Mouse (Mus musculus): ENCODE results near the gene St8sia6. TPM values are rescaled to one million over a fixed set of nuclear protein-coding genes. Genes with fewer than 3 reads are reported as not detected.
"Not testable (repeated sequence)": the region's sequence is repeated elsewhere in the genome, so short reads cannot be mapped to it uniquely, and the experiment has no call there.

Gene St8sia6
- total and polyA plus RNA-seq, 2 experiments from 2014 or later, result 2.6 to 3.1 TPM

GRCm38 (mm10) chr2:13682488-13683204, 111.2 kb downstream of the St8sia6 start:
- Histone ChIP-seq H3K36me3 (ENCODE audit: insufficient read depth, low read length) (no peaks in the 10 kb centered on the region), H3K9ac (replicated peaks; ENCODE audit: low read length) (no peak overlapping the region), H3K4me2 (ENCODE audit: low read depth, low read length) (no peak overlapping the region), H3K4me3 (ENCODE audit: low read length) (no peak overlapping the region), H3K4me1 (ENCODE audit: insufficient read depth, low read length) (no peaks in the 10 kb centered on the region), H3K27me3 (ENCODE audit: insufficient read depth, low read length) (no peaks in the 10 kb centered on the region), H3K27ac (no peak overlapping the region), H3K9me3 (ENCODE audit: low read length) (no peaks in the 10 kb centered on the region)
- 41% methylated on average over 4 of the region's 4 CpGs for WGBS
- ATAC-seq (peak; percentile 75), DNase-seq (ENCODE audit: low spot score) (peak; percentile 81)
- no peak for TF ChIP-seq CTCF (IDR thresholded peaks at IDR 0.05; ENCODE audit: low read depth)

DNA sequence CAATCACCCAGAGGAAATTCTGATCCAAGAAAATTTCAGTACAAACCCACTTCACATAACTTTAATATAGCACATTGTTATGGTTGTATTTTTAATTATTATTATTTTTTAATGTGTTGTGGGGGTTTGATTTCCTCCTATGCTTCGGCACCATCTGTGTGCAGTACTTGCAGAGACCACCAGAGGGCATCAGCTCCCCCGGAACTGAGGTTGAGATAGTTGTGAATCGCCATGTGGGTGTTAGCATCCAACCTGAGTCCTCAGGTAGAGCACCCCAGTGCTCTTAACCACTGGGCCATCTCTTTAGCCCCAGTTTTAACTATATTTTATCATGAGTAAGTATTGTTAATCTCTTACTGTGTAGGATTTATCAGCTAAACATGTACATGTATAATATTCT, 120.9 kb downstream of the St8sia6 start:
- no peak overlapping the region for H3K27ac ChIP-seq
- TF ChIP-seq CTCF (IDR thresholded peaks at IDR 0.05; ENCODE audit: low read depth), result peak; percentile 58
- H3K4me1 ChIP-seq (ENCODE audit: insufficient read depth, low read length), result no peaks in the 10 kb centered on the region
- DNase-seq (ENCODE audit: low spot score) (no peak), ATAC-seq (no peak)
- H3K27me3 ChIP-seq (ENCODE audit: insufficient read depth, low read length), result no peaks in the 10 kb centered on the region
- no peak overlapping the region for H3K4me2 ChIP-seq (ENCODE audit: low read depth, low read length)
- H3K9ac ChIP-seq (replicated peaks; ENCODE audit: low read length), result no peak overlapping the region
- no peaks in the 10 kb centered on the region for H3K36me3 ChIP-seq (ENCODE audit: insufficient read depth, low read length)
- H3K9me3 ChIP-seq (ENCODE audit: low read length), result no peaks in the 10 kb centered on the region
- no peak overlapping the region for H3K4me3 ChIP-seq (ENCODE audit: low read length)
- 67% methylated on average over 3 of the region's 3 CpGs for WGBS

DNA sequence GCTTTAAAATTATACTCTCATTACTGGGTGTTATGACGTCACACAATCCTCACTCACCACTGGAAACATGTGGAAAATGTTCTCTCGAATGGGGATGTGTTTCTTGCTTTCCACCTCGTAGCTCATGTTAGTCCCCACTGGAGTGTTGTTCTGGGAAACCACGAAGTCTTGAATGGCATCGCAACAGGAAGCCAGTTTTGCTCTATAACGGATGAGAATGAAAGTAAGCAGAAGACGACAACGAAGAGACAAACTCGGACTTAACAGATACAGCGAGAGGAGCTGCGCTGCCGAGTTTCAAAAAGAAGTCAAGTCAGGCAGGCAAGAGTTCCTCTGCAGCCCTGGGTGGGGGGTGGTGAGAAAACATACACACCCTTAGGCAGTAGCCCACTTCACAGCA, 121.4 kb downstream of the St8sia6 start:
- Histone ChIP-seq H3K27ac (no peak overlapping the region), H3K27me3 (ENCODE audit: insufficient read depth, low read length) (no peaks in the 10 kb centered on the region), H3K4me2 (ENCODE audit: low read depth, low read length) (no peak overlapping the region), H3K4me1 (ENCODE audit: insufficient read depth, low read length) (no peaks in the 10 kb centered on the region), H3K4me3 (ENCODE audit: low read length) (no peak overlapping the region), H3K36me3 (ENCODE audit: insufficient read depth, low read length) (no peaks in the 10 kb centered on the region), H3K9me3 (ENCODE audit: low read length) (no peaks in the 10 kb centered on the region), H3K9ac (replicated peaks; ENCODE audit: low read length) (no peak overlapping the region)
- no peak for TF ChIP-seq CTCF (IDR thresholded peaks at IDR 0.05; ENCODE audit: low read depth)
- WGBS, result 83% methylated on average over 12 of the region's 12 CpGs
- DNase-seq (ENCODE audit: low spot score) (no peak), ATAC-seq (no peak)

DNA sequence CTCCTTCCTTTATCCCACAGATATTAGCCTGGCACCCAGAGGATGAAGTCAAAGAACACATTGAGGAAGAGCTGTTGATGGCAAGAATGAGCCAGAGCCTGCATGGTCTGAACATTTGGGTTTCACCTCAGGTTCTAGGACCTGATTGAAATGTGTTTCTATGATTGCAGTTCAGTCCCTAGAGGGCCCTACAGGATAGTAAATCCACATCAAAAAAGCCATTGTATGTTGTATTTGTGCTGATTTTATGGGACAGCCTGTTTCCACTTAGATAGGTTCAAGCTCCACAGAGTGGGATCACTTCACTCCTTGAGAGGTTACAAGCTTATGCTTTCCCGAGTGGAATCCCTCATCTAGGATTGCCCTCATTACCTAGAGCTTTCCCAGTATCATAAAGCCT, 159.0 kb downstream of the St8sia6 start:
- 79% methylated on average over 1 of the region's 1 CpGs for WGBS
- H3K27me3 ChIP-seq (ENCODE audit: insufficient read depth, low read length), result no peaks in the 10 kb centered on the region
- no peak for ATAC-seq
- DNase-seq (ENCODE audit: low spot score), result peak; percentile 15
- H3K4me3 ChIP-seq (ENCODE audit: low read length), result no peak overlapping the region
- no peaks in the 10 kb centered on the region for H3K9me3 ChIP-seq (ENCODE audit: low read length)
- H3K4me1 ChIP-seq (ENCODE audit: insufficient read depth, low read length), result no peaks in the 10 kb centered on the region
- peak; percentile 27; the same call in 1 of the 2 replicates for TF ChIP-seq CTCF (IDR thresholded peaks at IDR 0.05; ENCODE audit: low read depth)
- H3K27ac ChIP-seq, result no peak overlapping the region
- H3K9ac ChIP-seq (replicated peaks; ENCODE audit: low read length), result no peak overlapping the region
- H3K4me2 ChIP-seq (ENCODE audit: low read depth, low read length), result no peak overlapping the region
- no peaks in the 10 kb centered on the region for H3K36me3 ChIP-seq (ENCODE audit: insufficient read depth, low read length)

DNA sequence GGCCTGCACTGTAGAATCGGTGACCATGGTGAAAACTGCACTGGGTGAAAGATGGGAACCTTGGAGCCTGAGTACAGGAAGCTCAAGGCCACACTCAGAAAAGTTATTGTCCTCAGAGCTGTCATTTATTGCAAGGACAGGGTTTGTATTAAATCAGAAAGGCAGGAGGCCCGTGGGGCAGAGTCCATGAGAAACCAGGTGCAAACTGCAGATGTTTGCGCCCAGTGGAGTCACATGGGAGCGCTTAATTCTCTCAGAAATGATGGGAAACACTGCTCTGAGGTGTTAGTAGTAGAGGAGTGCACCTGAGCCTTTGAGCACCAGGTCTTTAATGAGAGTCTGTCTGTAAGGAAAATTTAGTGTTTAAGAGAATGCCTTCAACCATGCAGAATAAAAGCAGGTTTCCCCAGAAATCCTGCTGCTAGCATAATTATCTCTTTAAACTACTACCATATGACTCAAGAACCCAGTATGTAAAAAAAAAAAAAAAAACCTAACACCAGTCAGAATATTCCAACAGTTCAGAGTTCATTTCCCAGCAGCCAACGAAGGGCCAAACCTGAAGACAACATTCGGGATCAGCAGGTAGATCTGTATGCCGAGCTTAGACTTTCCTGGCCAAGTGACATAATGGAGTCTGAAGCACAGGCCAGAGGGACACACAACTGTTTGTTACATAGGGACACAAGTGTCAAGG, 163.6 kb downstream of the St8sia6 start:
- Histone ChIP-seq H3K27me3 (ENCODE audit: insufficient read depth, low read length) (no peaks in the 10 kb centered on the region), H3K27ac (no peak overlapping the region), H3K4me2 (ENCODE audit: low read depth, low read length) (no peak overlapping the region), H3K36me3 (ENCODE audit: insufficient read depth, low read length) (no peaks in the 10 kb centered on the region), H3K9me3 (ENCODE audit: low read length) (no peaks in the 10 kb centered on the region), H3K4me1 (ENCODE audit: insufficient read depth, low read length) (no peaks in the 10 kb centered on the region), H3K9ac (replicated peaks; ENCODE audit: low read length) (no peak overlapping the region), H3K4me3 (ENCODE audit: low read length) (no peak overlapping the region)
- 81% methylated on average over 7 of the region's 7 CpGs for WGBS
- ATAC-seq (no peak), DNase-seq (ENCODE audit: low spot score) (no peak)
- no peak for TF ChIP-seq CTCF (IDR thresholded peaks at IDR 0.05; ENCODE audit: low read depth)

DNA sequence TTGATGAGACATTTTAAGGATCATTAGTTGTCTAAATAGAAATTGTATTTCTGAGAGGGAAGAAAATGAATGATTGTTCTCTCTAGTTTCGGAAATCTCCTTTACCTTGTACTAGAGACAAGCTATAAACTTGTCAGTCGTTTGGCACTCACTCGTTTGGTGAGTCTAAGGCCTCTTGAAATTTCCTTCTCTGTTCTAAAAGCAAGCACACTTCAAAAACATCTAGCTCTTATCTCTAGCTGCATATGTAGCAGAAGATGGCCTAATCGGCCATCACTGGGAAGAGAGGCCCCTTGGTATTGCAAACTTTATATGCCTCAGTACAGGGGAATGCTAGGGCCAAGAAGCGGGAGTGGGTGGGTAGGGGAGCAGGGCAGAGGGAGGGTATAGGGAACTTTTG, 190.2 kb downstream of the St8sia6 start:
- ATAC-seq; DNase-seq (ENCODE audit: low spot score); H3K4me3 ChIP-seq (ENCODE audit: low read length); H3K27ac ChIP-seq; H3K4me1 ChIP-seq (ENCODE audit: insufficient read depth, low read length); H3K9ac ChIP-seq (replicated peaks; ENCODE audit: low read length); H3K27me3 ChIP-seq (ENCODE audit: insufficient read depth, low read length); H3K36me3 ChIP-seq (ENCODE audit: insufficient read depth, low read length); H3K9me3 ChIP-seq (ENCODE audit: low read length); H3K4me2 ChIP-seq (ENCODE audit: low read depth, low read length): not testable (repeated sequence)
- WGBS, result 83% methylated on average over 5 of the region's 5 CpGs

DNA sequence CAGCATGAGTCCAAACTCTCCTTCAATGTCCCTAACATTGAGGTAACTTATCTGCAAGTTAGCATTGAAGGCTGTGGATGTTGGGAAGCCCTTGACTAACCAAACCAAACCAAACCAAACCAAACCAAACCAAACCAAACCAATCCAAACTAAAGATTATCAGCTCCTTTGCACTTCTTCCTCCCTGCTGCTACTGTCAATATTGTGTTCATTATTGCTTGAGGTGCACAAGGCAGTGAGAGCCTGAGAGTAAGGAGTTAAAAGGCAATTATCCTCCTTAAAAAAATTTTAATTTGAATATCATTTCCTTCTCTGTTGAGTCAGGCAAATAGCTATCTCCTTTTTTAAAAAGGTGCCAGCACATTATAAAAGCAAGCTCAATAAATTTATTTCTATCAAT, 190.8 kb downstream of the St8sia6 start:
- TF ChIP-seq CTCF (IDR thresholded peaks at IDR 0.05; ENCODE audit: low read depth), result no peak
- DNase-seq (ENCODE audit: low spot score) (no peak), ATAC-seq (no peak)
- Histone ChIP-seq H3K27ac (no peak overlapping the region), H3K27me3 (ENCODE audit: insufficient read depth, low read length) (no peaks in the 10 kb centered on the region), H3K9me3 (ENCODE audit: low read length) (no peaks in the 10 kb centered on the region), H3K4me1 (ENCODE audit: insufficient read depth, low read length) (no peaks in the 10 kb centered on the region), H3K9ac (replicated peaks; ENCODE audit: low read length) (no peak overlapping the region), H3K4me2 (ENCODE audit: low read depth, low read length) (no peak overlapping the region), H3K4me3 (ENCODE audit: low read length) (no peak overlapping the region), H3K36me3 (ENCODE audit: insufficient read depth, low read length) (no peaks in the 10 kb centered on the region)

Other genes with a start within 250 kb of the St8sia6 start
- gene Trdmt1, start 249.4 kb downstream of the St8sia6 start, total RNA-seq (2014; rRNA removed), result 6.1 and 7.5 TPM in 2 replicates
- 6.2 and 6.8 TPM in 2 replicates for gene Trdmt1, start 249.4 kb downstream of the St8sia6 start, polyA plus RNA-seq (2015; fragmentation: Nextera tagmentation; extraction: Ambion mirVana)
- gene Vim, start 220.1 kb downstream of the St8sia6 start, total RNA-seq (2014; rRNA removed), result 965 and 1,051 TPM in 2 replicates
- gene Vim, start 220.1 kb downstream of the St8sia6 start, polyA plus RNA-seq (2015; fragmentation: Nextera tagmentation; extraction: Ambion mirVana), result 417 and 451 TPM in 2 replicates